Mouse (Mus musculus): ENCODE data around the gene Commd7. TPM values are rescaled to one million over a fixed set of nuclear protein-coding genes. Genes with fewer than 3 reads are reported as not detected.
A peak's percentile ranks its signal among the peaks of the same experiment; 100 is the strongest.
"Not testable (repeated sequence)": the region's sequence is repeated elsewhere in the genome, so short reads cannot be mapped to it uniquely, and the experiment has no call there.

Commd7 gene
- polyA plus RNA-seq, 1 experiment from 2014 or later, result 70.1 TPM

GRCm38 (mm10) chr2:153670111-153670510, 37.5 kb upstream of the Commd7 start:
- Histone ChIP-seq H3K9ac (ENCODE audit: low read length) (no peak overlapping the region), H3K36me3 (ENCODE audit: control insufficient read depth, insufficient read depth, low read length) (no peaks in the 10 kb centered on the region), H3K27me3 (ENCODE audit: control insufficient read depth, insufficient read depth, low read length) (no peaks in the 10 kb centered on the region), H3K9me3 (ENCODE audit: control insufficient read depth, low read length) (no peaks in the 10 kb centered on the region), H3K4me2 (replicated peaks; ENCODE audit: low read depth) (no peak overlapping the region), H3K27ac (replicated peaks) (no peak overlapping the region), H3K4me3 (ENCODE audit: low read depth, low read length) (no peak overlapping the region), H3K4me1 (replicated peaks; ENCODE audit: control insufficient read depth, insufficient read depth) (no peaks in the 10 kb centered on the region)
- ATAC-seq (ENCODE audit: low FRiP score, low TSS enrichment) (no peak), DNase-seq (ENCODE audit: low spot score) (no peak)
- WGBS, result 47% methylated on average over 5 of the region's 5 CpGs
- no peak for TF ChIP-seq CTCF (IDR thresholded peaks at IDR 0.05; ENCODE audit: low read depth)
- no peak for TF ChIP-seq EP300 (optimal IDR thresholded peaks at IDR 0.05)

GRCm38 (mm10) chr2:153668754-153669376, 36.3 kb upstream of the Commd7 start:
- DNase-seq (ENCODE audit: low spot score), result no peak
- no peaks in the 10 kb centered on the region for H3K9me3 ChIP-seq (ENCODE audit: control insufficient read depth, low read length)
- H3K36me3 ChIP-seq (ENCODE audit: control insufficient read depth, insufficient read depth, low read length), result no peaks in the 10 kb centered on the region
- no peak overlapping the region for H3K27ac ChIP-seq (replicated peaks)
- H3K4me3 ChIP-seq (ENCODE audit: low read depth, low read length), result no peak overlapping the region
- TF ChIP-seq EP300 (optimal IDR thresholded peaks at IDR 0.05) (no peak), CTCF (IDR thresholded peaks at IDR 0.05; ENCODE audit: low read depth) (peak; percentile 87)
- no peaks in the 10 kb centered on the region for H3K4me1 ChIP-seq (replicated peaks; ENCODE audit: control insufficient read depth, insufficient read depth)
- WGBS, result 57% methylated on average over 7 of the region's 7 CpGs
- H3K9ac ChIP-seq (ENCODE audit: low read length), result no peak overlapping the region
- ATAC-seq (ENCODE audit: low FRiP score, low TSS enrichment), result peak; percentile 69; the same call in 1 of the 2 replicates
- no peak overlapping the region for H3K4me2 ChIP-seq (replicated peaks; ENCODE audit: low read depth)
- no peaks in the 10 kb centered on the region for H3K27me3 ChIP-seq (ENCODE audit: control insufficient read depth, insufficient read depth, low read length)

GRCm38 (mm10) chr2:153665401-153665800, 32.8 kb upstream of the Commd7 start:
- H3K4me2 ChIP-seq (replicated peaks; ENCODE audit: low read depth), result no peak overlapping the region
- TF ChIP-seq CTCF (IDR thresholded peaks at IDR 0.05; ENCODE audit: low read depth) (no peak), EP300 (optimal IDR thresholded peaks at IDR 0.05) (no peak)
- no peaks in the 10 kb centered on the region for H3K9me3 ChIP-seq (ENCODE audit: control insufficient read depth, low read length)
- H3K27ac ChIP-seq (replicated peaks), result no peak overlapping the region
- WGBS, result 79% methylated on average over 7 of the region's 7 CpGs
- ATAC-seq (ENCODE audit: low FRiP score, low TSS enrichment), result no peak
- H3K4me1 ChIP-seq (replicated peaks; ENCODE audit: control insufficient read depth, insufficient read depth), result no peaks in the 10 kb centered on the region
- no peaks in the 10 kb centered on the region for H3K36me3 ChIP-seq (ENCODE audit: control insufficient read depth, insufficient read depth, low read length)
- H3K4me3 ChIP-seq (ENCODE audit: low read depth, low read length), result no peak overlapping the region
- no peak overlapping the region for H3K9ac ChIP-seq (ENCODE audit: low read length)
- no peak for DNase-seq (ENCODE audit: low spot score)
- no peaks in the 10 kb centered on the region for H3K27me3 ChIP-seq (ENCODE audit: control insufficient read depth, insufficient read depth, low read length)

GRCm38 (mm10) chr2:153660616-153661015, 28.0 kb upstream of the Commd7 start:
- Histone ChIP-seq H3K9ac (ENCODE audit: low read length) (no peak overlapping the region), H3K9me3 (ENCODE audit: control insufficient read depth, low read length) (no peaks in the 10 kb centered on the region), H3K4me3 (ENCODE audit: low read depth, low read length) (no peak overlapping the region), H3K27ac (replicated peaks) (no peak overlapping the region), H3K27me3 (ENCODE audit: control insufficient read depth, insufficient read depth, low read length) (no peaks in the 10 kb centered on the region), H3K4me2 (replicated peaks; ENCODE audit: low read depth) (no peak overlapping the region), H3K4me1 (replicated peaks; ENCODE audit: control insufficient read depth, insufficient read depth) (no peaks in the 10 kb centered on the region), H3K36me3 (ENCODE audit: control insufficient read depth, insufficient read depth, low read length) (no peaks in the 10 kb centered on the region)
- ATAC-seq (ENCODE audit: low FRiP score, low TSS enrichment), result no peak
- 32% methylated on average over 3 of the region's 3 CpGs for WGBS
- no peak for DNase-seq (ENCODE audit: low spot score)
- no peak for TF ChIP-seq CTCF (IDR thresholded peaks at IDR 0.05; ENCODE audit: low read depth)

GRCm38 (mm10) chr2:153657659-153658058, 25.1 kb upstream of the Commd7 start:
- not testable (repeated sequence) for H3K9ac ChIP-seq (ENCODE audit: low read length); H3K36me3 ChIP-seq (ENCODE audit: control insufficient read depth, insufficient read depth, low read length); H3K4me3 ChIP-seq (ENCODE audit: low read depth, low read length); H3K27ac ChIP-seq (replicated peaks); DNase-seq (ENCODE audit: low spot score); H3K4me1 ChIP-seq (replicated peaks; ENCODE audit: control insufficient read depth, insufficient read depth); H3K4me2 ChIP-seq (replicated peaks; ENCODE audit: low read depth); H3K27me3 ChIP-seq (ENCODE audit: control insufficient read depth, insufficient read depth, low read length); H3K9me3 ChIP-seq (ENCODE audit: control insufficient read depth, low read length)
- ATAC-seq (ENCODE audit: low FRiP score, low TSS enrichment), result peak; percentile 32; the same call in 1 of the 2 replicates
- WGBS, result 69% methylated on average over 6 of the region's 8 CpGs

- H3K27ac ChIP-seq (replicated peaks), result no peak overlapping the region
- no peak overlapping the region for H3K4me2 ChIP-seq (replicated peaks; ENCODE audit: low read depth)
- no peak overlapping the region for H3K9ac ChIP-seq (ENCODE audit: low read length)
- no peaks in the 10 kb centered on the region for H3K9me3 ChIP-seq (ENCODE audit: control insufficient read depth, low read length)
- H3K27me3 ChIP-seq (ENCODE audit: control insufficient read depth, insufficient read depth, low read length), result no peaks in the 10 kb centered on the region
- TF ChIP-seq CTCF (IDR thresholded peaks at IDR 0.05; ENCODE audit: low read depth) (no peak), EP300 (optimal IDR thresholded peaks at IDR 0.05) (no peak)
- H3K4me3 ChIP-seq (ENCODE audit: low read depth, low read length), result no peak overlapping the region
- WGBS, result 75% methylated on average over 3 of the region's 3 CpGs
- H3K4me1 ChIP-seq (replicated peaks; ENCODE audit: control insufficient read depth, insufficient read depth), result no peaks in the 10 kb centered on the region; the same call in 1 of the 2 replicates
- DNase-seq (ENCODE audit: low spot score) (no peak), ATAC-seq (ENCODE audit: low FRiP score, low TSS enrichment) (no peak)
- no peaks in the 10 kb centered on the region for H3K36me3 ChIP-seq (ENCODE audit: control insufficient read depth, insufficient read depth, low read length)
Measured at GRCm38 (mm10) chr2:153651681-153652080, 19.1 kb upstream of the Commd7 start.
